Mouse (Mus musculus): ENCODE results near the gene Hapln4. TPM values are rescaled to one million over a fixed set of nuclear protein-coding genes. Genes with fewer than 3 reads are reported as not detected.

Hapln4 gene
- total RNA-seq, 4 experiments from 2014 or later = 0.21 to 1.9 (median 0.92) TPM

DNA sequence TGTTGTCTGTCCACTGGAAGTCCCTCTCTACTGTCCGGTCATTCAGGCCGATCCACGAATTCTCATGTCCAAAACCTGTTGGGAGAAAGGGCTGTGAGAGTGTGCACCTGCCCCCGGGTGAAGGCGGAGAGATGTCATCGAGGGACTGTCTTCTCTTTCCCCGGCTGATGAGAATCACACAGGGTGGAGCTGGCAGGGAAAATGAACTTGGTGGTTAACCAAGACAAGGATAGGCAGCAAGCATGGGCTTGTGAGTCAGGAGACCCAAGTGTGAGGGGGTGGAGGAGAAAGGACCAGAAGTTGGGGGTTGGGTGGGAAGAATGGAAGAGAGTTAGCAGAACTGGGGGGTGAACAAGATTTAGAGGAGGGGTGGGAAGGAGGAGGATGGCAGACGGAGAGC, 17.0 kb downstream of the Hapln4 start:
- DNase-seq = no peak

DNA sequence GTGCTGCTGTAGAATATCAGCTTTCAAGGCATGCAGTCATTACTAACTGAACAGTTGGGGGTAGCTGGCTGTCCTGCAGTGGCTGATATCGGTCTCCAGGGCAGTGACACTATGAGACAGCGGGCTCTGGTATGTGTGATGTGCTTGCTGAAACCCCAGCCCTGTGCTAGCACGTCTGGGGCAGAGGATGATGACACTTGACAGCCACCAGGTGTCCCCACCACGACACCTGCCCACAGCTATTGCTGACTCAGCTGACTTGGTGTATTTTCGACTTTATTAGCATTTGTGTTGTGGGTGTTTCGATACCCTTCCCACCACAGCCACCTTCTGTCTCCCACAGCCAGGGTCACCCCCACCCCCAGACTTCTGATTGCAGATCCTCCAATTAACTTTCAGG, 21.2 kb downstream of the Hapln4 start:
- DNase-seq = no peak

DNA sequence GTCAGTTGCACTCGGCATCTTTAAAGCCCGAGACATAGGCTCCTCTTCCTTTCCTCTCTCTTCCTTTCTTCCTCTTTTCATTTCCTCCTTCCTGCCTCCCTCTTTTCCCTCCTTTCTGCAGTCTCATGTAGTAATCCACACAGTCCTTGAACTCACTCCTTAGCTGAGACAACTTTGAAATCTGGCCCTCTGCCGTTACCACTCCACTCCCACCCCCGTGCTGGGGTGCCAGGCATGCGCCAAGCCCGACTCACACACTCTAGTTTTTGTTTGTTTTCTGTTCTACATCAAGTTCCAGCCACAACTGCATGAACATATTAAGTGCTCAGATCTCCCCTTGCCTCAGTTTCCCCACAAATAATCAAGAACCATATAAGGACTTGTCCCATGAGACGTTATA, 21.7 kb downstream of the Hapln4 start:
- DNase-seq = no peak

DNA sequence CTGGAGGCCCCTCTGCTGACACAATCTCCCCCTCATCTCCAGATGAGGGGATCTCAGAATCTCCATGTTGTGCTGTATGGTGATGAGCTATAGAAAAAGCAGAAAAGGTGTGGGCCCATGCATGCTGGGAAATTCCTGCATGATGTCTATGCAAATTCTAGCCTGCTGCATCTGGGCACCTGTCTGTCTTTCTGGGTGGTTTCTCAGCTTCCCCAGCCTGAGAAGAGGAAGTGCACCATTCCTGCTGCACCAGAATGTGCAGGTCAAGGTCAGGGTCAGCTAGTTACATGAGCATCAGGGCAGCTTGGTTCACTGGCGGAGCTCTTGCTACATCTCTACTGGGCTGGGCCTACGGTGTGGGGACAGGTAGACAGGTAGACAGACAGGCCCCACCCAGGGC, 27.2 kb downstream of the Hapln4 start:
- DNase-seq = no peak

DNA sequence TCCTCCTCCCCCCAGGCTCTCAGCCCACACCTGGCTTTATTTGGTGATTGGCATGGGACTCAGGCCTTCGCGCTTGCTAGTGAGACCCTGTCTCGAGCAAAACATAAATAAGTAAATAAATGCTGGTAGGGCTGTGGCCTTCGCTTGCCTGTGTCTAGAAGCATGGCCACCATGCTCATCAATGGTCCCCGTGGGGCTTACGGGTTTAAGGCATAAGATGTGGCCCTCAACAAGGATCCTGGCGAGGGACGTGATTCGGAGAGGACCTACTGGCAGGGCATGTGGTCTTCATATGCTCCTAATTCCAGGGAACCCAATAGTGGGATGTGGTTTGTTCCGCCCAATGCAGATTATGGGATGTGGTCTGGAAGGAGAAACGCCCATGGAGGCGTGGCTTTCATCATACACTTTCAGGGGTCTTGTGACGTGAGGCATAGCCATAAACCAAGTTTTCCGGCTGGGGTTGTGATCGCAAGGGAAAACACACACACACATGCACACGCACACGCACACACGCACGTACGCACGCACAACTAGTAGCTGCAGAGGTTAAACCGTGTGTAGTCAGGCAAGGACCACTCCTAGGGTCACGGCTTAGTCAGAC, 28.0 kb downstream of the Hapln4 start:
- no peak for DNase-seq

DNA sequence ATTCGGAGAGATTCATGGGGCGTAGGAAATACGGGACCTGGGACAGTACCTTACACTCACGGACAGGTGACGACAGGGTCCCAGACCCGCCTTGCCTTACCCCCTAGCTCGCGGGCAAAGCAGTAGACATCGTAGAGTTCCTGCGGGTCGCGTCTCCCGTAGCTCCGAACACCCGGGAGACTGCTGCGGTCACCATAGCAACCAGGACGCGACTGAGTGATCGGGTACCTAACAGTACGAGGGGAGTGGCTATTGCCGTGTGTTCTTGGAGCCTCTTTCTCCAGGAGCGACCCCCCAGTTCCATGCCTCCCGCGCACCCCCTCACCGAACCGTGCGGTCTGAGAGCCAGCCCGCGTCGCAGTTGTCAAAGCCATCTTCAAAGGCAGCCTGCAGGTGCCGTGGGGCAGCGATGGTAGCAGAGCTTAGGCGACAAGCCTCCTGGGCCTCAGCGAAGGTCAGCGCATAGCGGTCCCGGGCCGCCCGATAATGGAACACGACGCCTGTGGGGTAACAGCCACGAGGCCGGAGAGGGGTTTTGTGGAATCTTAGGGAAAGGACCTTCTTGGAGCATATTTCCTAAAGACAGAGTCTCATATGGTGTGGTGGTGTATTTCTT, 29.3 kb downstream of the Hapln4 start:
- no peak for DNase-seq

DNA sequence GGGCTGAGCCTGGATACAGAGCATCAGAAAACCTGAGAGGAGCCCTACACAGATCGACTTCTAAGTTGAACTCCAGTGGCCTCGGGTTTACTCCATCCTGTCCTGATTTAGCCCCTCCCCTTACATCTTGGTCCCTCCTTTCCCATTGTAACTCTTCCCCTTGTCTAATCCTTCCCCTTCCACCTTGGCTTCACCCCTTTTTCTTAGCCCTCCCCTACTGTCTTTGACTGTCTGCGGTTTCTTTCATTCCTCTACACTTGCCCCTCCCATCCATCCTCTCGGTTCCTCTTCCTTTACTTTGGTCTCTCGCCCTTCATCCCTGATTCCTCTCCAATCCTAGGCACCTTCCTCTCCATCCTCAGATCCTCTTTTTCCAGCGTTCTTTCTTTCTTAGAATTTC, 31.2 kb downstream of the Hapln4 start:
- DNase-seq = no peak

DNA sequence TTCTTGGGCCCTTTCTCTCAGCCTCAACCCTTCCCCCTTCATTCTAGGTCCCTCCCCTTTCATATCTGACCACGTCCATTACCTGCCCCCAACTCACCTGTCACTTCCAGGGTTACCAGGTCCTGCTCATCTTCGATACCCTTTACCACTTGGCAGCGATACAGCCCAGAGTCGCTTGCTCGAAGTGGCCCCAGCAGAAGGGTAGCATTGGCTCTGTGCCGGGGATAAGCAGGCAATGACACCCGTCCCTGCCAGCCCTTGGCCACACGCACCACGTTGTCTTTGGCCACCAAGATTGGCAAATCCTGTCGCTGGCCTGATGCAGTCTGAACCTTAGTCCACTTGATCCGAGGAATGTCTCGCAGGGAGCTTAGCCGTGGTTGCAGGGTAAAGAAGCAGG, 31.6 kb downstream of the Hapln4 start:
- no peak for DNase-seq

DNA sequence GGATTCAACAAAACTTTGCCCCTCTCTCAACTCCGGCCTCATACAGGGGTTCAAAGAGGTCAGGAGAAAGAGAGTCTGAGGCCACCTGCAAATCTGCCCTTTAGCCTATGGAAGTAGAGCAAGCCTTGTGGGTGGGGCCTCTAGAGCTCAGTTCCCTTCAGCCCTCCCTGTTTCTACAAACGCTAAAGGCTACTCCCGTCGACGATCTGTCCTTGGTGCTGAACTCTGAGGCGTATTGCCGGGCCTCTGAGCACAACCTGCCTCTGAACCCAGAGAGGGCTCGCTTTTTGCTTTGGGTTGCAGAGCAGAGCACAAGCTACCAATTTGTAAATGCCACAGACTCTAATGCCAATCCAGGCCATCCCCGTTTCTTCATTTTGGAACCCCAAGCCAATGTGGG, 34.4 kb downstream of the Hapln4 start:
- DNase-seq = no peak

DNA sequence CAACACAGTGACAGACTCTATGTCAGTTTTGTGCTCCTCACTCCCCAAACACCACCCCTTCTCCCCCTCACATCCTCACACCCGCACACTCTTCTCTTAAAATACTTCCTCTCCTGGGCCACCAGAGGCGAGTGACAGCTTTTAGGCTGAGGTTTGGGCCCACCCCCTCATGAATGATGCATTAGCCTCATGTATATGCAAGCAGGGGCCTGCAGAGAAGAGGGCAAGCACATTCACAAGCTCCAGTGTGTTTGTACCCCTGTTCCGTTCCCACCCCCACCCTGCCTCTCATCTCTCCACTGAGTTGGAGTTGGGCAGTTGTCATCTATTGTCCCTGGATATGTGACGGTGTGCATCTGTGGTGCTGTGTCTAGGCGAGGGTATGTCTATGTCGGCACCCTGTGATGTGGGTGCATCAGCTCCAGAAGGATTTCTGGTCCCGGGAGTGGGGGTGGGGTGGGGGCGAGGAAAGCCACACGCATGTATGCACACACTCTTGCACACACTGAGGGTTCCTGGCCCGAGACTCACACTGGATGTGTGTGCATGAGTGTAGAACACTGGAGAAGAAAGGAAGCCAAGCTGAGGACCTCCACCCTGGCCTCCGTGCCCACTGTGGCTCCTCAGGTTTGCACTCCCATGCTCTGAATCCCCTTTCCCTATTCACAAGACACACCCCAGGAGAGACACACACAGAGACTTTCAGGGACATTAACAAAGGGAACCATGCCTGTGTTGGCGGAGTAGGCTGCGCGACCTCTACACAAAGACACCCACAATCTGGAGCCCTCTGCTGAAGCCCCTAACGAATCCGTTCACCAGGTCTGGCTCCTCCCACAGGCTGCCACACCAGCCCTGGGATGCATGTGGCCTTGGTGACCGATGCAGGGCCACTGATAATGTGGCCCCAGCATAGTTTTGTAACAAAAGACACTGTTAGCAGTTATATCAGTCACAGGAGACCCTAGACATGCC, 35.8 kb downstream of the Hapln4 start:
- DNase-seq = no peak

DNA sequence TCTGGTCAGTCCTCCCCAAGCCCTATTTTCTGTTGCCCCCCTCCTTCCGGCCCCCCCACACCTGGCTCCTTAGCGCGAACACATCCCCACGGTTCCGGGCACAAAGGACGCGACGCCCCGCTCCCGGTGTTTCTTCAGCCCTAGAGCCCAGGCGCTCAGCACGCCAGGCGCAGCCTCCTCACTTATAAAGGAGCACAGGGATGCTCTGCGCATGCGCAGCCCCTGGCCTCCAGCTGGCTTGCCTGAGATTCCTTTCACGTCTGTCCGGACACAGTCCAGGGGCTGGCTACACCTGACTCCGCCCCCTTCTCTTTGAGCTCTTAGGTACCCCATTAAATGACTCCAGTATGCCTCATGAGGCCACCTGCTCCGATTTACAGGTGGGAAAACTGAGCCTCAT, 37.4 kb downstream of the Hapln4 start, which contains the start of gene Ncan:
Ncan (minus strand) TSS at position 207 of the 400 bp plus-strand sequence.
- DNase-seq = no peak

DNA sequence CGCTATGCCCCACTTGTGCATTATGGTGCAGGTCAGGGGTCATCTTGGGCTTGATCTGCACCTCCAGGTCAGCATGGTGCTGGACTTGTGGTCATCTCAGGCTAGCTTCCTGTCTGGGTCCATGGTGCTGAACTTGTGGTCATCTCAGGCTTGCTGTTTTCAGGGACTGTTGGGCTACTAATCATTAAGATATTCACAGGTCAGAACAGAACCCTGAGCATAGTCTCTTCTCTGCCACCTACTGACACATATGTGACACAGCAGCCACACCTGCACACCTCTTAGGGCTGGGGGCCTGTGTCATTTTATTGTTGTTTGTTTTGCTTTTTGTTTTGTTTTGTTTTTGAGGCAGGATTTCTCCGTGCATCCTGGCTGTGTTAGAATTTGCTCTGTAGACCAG, 39.6 kb downstream of the Hapln4 start:
- no peak for DNase-seq

DNA sequence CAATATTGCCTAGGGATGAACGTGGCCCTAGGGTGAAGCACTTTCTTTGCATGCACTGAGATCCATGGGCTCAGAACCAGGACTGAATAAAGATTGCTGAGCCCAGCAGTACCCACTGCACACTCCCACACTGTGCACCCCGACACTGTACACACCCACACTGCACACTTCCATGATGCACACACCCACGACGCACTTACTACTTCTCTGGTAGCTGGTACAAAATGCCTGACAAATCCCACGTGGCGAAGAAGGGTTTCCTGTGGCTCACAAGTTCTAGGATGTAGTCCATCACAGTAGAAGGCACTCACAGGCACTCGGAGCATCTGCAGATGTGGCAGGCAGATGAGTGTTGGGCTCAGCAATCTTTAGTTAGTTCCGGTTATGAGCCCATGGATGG, 41.7 kb downstream of the Hapln4 start:
- DNase-seq = no peak

DNA sequence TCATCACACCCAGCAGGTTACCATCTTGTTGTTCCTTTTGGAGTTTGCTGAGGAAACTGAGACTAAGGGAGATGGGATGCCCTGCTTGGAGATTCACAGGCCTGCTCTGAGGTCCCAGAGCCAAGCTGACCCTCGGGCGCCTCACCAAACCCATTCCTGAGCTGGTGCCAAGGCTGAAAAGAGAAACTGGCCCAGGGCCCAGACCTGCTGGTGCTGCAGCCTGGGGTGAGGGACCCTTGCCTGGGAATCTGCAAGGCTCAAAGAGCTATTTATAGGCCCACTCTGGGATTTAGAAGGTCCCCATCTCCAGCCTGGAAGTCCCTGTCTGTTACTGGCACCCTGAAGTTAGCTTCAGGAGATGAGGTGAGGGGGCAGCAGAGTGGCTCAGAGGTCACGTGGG, 45.2 kb downstream of the Hapln4 start:
- peak; percentile 34 for DNase-seq

DNA sequence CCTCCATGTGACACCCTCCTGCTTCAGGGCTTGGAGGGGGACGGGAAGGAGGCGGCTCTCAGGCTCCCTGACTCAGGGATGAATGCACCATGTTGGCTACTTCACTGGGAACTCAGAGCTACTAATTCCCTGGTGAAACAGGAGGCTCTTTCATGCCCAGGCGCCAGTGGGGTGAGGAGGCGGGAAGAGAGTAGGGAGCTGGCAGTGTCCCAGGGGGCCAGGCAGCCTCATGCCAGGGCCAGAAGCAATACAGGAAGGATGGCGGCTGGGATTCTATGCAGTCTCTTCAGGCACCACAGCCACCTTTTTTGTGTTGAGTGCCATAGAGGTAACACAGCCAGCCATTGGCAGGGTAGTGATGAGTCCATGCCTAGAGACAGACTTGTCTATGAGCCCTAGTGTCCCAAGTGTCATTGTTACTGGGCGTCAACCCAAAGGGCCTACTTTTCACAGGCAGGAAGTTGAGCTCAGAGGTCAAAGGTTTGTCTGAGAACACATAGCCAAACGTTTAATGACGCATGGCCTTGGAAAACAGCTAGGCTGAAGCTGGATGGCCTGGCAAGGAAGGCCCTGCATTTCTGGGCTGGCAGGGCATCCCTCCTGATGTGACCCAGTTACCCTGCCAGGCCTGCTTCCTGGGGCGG, 46.2 kb downstream of the Hapln4 start:
- DNase-seq = peak; percentile 28

DNA sequence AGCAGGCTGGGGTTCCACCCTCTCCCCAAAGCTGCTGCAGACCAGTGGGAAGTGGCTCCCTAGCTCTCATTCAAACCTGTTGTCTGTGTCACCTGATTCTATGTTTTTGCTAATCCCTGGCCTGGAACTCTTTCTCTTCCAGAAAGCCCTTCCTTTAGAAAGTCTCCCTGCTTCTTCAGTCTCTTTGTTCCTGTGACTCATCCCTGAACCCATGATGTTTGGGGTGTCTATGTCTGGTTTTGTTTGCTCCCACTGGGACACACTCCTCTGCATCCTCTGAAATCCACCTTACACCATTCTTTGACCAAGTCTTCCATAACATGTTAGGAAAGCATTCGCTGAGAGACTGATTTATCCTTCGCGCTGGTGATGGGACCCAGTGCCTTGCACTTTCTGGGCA, 46.8 kb downstream of the Hapln4 start:
- DNase-seq = no peak

DNA sequence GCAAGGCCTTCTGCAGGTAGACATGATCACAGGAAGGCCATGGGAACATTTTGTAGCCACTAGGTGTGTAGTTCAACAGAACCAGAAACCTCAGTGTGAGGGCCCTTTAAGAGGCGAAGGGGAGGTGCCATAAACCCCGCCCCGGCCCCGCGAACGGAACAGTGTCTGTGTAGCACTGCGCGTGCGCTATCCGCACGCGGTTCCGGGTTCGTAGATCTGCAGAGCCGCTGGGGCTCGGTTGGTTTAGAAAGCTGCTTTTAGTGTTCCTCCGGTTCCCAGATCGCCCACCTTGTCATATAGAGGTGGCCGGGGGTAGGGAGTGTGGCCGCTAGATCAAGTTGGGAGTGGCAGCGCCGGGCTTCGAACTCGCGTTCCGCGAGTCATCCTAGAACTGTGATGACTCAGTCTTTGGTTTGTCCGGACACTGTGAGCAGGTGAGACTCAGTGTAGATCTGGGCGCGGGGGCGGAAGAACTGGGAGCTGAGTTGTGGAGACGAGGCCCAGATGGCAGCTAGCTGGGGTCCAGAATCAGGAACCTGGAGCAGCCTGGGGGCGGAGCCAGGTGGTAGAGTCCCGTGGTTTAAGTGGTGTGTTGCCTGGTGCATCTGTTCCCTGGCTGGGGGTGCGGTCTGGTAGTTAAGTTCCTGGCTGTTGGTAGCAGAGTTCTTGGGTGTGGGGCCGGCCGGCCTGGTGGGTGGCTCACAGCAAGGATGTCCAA, 48.1 kb downstream of the Hapln4 start, which contains the start of gene Nr2c2ap:
Nr2c2ap (plus strand) TSS at position 168 of the 718 bp plus-strand sequence.
- DNase-seq = peak; percentile 70

DNA sequence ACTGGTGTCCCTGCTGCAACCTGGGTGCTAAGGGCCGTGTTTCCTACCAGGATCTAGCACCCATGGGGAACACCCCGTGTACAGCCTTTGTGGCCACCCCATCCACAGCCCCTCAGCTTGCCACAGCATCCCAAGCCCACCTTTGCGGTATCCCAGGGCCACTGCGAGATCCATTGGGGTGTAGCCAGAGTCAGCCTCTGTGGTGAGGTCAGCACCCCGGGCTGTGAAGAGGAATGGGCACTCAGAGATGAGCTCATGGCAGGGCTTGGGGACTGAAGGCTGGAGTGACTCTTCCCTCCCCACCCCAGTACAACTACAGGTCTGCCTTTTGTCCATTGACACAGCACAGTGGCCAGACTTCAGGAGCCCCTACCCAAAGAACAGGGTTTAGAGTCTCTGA, 50.8 kb downstream of the Hapln4 start:
- no peak for DNase-seq

DNA sequence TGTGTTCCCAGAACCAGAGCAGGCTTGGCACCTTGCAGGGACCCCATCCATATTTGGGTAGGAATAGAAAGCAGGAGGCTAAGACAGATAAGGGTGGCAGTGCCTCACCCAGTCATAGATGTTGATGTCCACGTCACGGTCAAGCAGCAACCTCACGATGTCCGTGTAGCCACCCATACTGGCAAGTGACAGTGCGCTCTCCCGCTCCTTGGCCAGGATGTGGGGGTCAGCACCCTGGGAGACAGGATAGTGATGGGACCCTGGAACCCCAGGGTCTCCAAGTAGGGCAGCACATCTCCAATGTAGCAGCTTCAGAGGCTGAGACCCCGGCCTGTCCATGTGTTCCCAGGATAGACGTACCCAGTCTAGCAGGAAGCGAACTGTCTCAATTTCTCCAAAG, 51.7 kb downstream of the Hapln4 start:
- DNase-seq = no peak

DNA sequence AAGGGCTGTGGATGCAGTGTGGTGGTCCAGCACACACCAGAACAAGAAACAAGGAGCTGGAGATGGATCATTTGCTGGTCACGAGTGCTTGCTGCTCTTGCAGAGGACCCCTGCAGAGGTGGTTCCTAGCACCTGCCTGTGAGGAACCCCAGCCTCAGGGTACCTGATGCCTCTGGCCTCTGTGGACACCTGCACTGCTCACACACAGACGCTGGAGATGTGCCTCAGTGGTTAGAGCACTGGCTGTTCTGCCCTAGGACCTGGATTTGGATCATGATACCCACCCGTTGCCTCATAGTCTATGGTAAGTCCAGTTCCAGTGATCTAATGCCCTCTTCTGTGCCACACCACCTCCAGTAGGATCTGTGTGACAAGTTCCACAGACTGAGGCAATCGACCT, 53.3 kb downstream of the Hapln4 start:
- DNase-seq = no peak

DNA sequence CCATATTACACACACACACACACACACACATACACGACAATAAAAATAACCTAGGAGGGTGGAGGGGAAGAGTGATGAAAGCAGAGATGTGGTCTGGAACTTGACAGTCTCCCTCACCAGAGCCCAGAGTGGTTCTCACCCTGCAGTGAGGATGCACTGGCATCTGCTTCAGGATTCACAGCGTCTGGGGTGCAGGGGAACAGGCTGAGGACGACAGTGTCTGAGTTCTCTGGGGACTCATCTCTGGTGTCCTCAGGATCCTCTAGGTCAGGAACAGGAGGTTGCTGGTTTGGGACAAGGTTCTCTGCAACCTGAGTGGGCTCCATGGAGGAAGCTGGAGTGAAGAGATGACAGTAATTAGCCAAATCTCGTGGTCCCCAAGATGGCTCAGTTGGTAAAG, 54.6 kb downstream of the Hapln4 start:
- no peak for DNase-seq

Measured in adrenal gland, adult 8-10 months (tissue).